In the genomic region with DNA sequence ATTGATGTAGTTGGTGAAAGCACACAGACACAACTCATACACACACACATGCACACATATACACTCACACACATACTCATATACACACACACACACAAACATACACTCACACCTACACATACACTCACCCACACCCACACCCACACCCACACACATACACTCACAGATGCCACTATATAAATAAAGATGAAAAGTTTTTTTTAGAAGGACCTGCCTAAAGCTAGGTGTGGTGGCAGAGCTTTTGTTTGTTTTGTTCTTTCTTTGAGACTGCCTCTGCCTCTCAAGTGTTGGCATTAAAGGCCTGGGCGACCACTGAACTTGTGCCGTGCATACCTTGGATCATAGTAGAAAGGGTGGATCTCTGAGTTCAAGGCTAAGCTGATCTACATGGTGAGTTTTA, we compare ENCODE assay signal across 20 mouse cellular contexts. TPM values are rescaled to one million over a fixed set of nuclear protein-coding genes. Genes with fewer than 3 reads are reported as not detected.
DNase-seq lines count a peak whose midpoint lies in the region; ATAC-seq and TF ChIP-seq lines count a peak whose summit lies in the region.
"Had no signal": no experiment of that assay in that cellular context is flagged by ENCODE, and none has a peak within 500 bp of the region (broad histone marks: within the 10 kb centered on the region; RNA-seq: fewer than 3 reads in every experiment).

No protein-coding gene starts in this region.

- TF ChIP-seq CTCF in spleen, adult 2 months (IDR thresholded peaks at IDR 0.05; ENCODE audit: extremely low read depth, insufficient read depth, insufficient read length, insufficient replicate concordance) = no peak
- TF ChIP-seq CTCF in ES-Bruce4 (IDR thresholded peaks at IDR 0.05; ENCODE audit: low read depth, low read length) = no peak

- no peak for ATAC-seq in stomach, embryonic 14.5 days (ENCODE audit: insufficient number of reproducible peaks, insufficient read depth, low FRiP score, low read depth)
- ATAC-seq: forebrain, postnatal 0 days had no signal

- no peak overlapping the region for H3K4me2 ChIP-seq in stomach, embryonic 14.5 days (replicated peaks; ENCODE audit: low read depth, low read length)
- H3K4me2 ChIP-seq: embryonic facial prominence, embryonic 13.5 days; forebrain, embryonic 12.5 days; heart, embryonic 11.5 days; hindbrain, embryonic 14.5 days had no signal

- no peak for DNase-seq in spleen, adult 2 months (ENCODE audit: low read depth in 1 of 2, low spot score in 2 of 2)
- no peak for DNase-seq in spleen, adult 12 weeks (ENCODE audit: low spot score)
- no peak for DNase-seq in urinary bladder, adult 2 months (ENCODE audit: low spot score)
- no peak for DNase-seq in layer of hippocampus, postnatal 25 days (ENCODE audit: extremely low spot score in 1 of 2, low spot score in 1 of 2)
- no peak for DNase-seq in cerebellum, adult 11 months
- DNase-seq: adrenal gland, postnatal 10 days; cerebellum, adult 18-20 months; cerebellum, adult 9-11 months; cerebellum, postnatal 36 days; forebrain, postnatal 0 days; gastrocnemius, postnatal 14 days; heart, adult 2 months had no signal

- TF ChIP-seq EP300 in ES-Bruce4 (IDR thresholded peaks at IDR 0.05; ENCODE audit: insufficient read depth, low read depth, low read length) = no peak

- peak overlapping the region; percentile 98 for H3K27ac ChIP-seq in spleen, adult 2 months (ENCODE audit: insufficient read depth, low read length)
- peak overlapping the region; percentile 34; the same call in 1 of the 2 replicates for H3K27ac ChIP-seq in ES-Bruce4 (ENCODE audit: insufficient read depth, low read length)
- H3K27ac ChIP-seq in stomach, embryonic 14.5 days (ENCODE audit: low read length) = peak overlapping the region; percentile 39; the same call in 1 of the 2 replicates
- H3K27ac ChIP-seq: embryonic facial prominence, embryonic 13.5 days; forebrain, embryonic 12.5 days; heart, adult 2 months; hindbrain, embryonic 10.5 days; hindbrain, embryonic 14.5 days had no signal

- peak overlapping the region; percentile 6; the same call in 1 of the 2 replicates for H3K4me3 ChIP-seq in spleen, adult 2 months (ENCODE audit: extremely low read depth, insufficient read depth, insufficient read length)
- peak overlapping the region; percentile 12; the same call in 1 of the 2 replicates for H3K4me3 ChIP-seq in ES-Bruce4 (ENCODE audit: low read depth, low read length)
- H3K4me3 ChIP-seq in stomach, embryonic 14.5 days (ENCODE audit: low read depth, low read length) = no peak overlapping the region
- H3K4me3 ChIP-seq: embryonic facial prominence, embryonic 13.5 days; forebrain, embryonic 12.5 days; heart, adult 2 months; hindbrain, embryonic 10.5 days had no signal

- H3K9ac ChIP-seq in ES-Bruce4 (ENCODE audit: low read depth, poor library complexity, severe bottlenecking) = no peak overlapping the region
- H3K9ac ChIP-seq in stomach, embryonic 14.5 days (replicated peaks; ENCODE audit: low read depth, low read length) = no peak overlapping the region
- H3K9ac ChIP-seq: embryonic facial prominence, embryonic 13.5 days; forebrain, embryonic 12.5 days; forebrain, postnatal 0 days; hindbrain, embryonic 14.5 days had no signal

- H3K4me1 ChIP-seq in spleen, adult 2 months (ENCODE audit: control insufficient read depth, insufficient read depth, insufficient read length) = peaks cover 53% of the 10 kb centered on the region
- H3K4me1 ChIP-seq in ES-Bruce4 (ENCODE audit: control insufficient read depth, insufficient read depth, low read length) = peaks cover 17% of the 10 kb centered on the region
- no peaks in the 10 kb centered on the region for H3K4me1 ChIP-seq in stomach, embryonic 14.5 days (ENCODE audit: control insufficient read depth, insufficient read depth, low read length)
- H3K4me1 ChIP-seq: embryonic facial prominence, embryonic 13.5 days; forebrain, embryonic 12.5 days had no signal

- H3K9me3 ChIP-seq in ES-Bruce4 (replicated peaks; ENCODE audit: control insufficient read depth, insufficient read depth, low read length, poor library complexity, severe bottlenecking) = no peaks in the 10 kb centered on the region
- no peaks in the 10 kb centered on the region for H3K9me3 ChIP-seq in stomach, embryonic 14.5 days (ENCODE audit: control insufficient read depth, low read depth, low read length)
- H3K9me3 ChIP-seq: embryonic facial prominence, embryonic 13.5 days; forebrain, embryonic 12.5 days; G1E; hindbrain, embryonic 10.5 days had no signal

- TF ChIP-seq POLR2A in spleen, adult 2 months (IDR thresholded peaks at IDR 0.05; ENCODE audit: low read depth, low read length) = no peak
- no peak for TF ChIP-seq POLR2A in ES-Bruce4 (IDR thresholded peaks at IDR 0.05; ENCODE audit: insufficient read depth, low read length)

- WGBS in spleen, adult 2 months = 51% methylated on average over 2 of the region's 2 CpGs
- WGBS in stomach, embryonic 14.5 days = 63% methylated on average over 2 of the region's 2 CpGs

- no peaks in the 10 kb centered on the region for H3K27me3 ChIP-seq in spleen, adult 2 months (ENCODE audit: control insufficient read depth, insufficient read depth, low read length)
- no peaks in the 10 kb centered on the region for H3K27me3 ChIP-seq in ES-Bruce4 (ENCODE audit: control insufficient read depth, insufficient read depth, low read length, poor library complexity, severe bottlenecking)
- H3K27me3 ChIP-seq in stomach, embryonic 14.5 days (ENCODE audit: control insufficient read depth, insufficient read depth, low read length) = no peaks in the 10 kb centered on the region

- peaks cover 79% of the 10 kb centered on the region for H3K36me3 ChIP-seq in spleen, adult 2 months (ENCODE audit: control insufficient read depth, insufficient read depth, low read length)
- H3K36me3 ChIP-seq in ES-Bruce4 (ENCODE audit: control insufficient read depth, insufficient read depth, low read length, poor library complexity, severe bottlenecking) = peaks cover 28% of the 10 kb centered on the region
- H3K36me3 ChIP-seq in stomach, embryonic 14.5 days (ENCODE audit: control insufficient read depth, insufficient read depth, low read length) = no peaks in the 10 kb centered on the region
- H3K36me3 ChIP-seq: embryonic facial prominence, embryonic 13.5 days; forebrain, embryonic 12.5 days; hindbrain, embryonic 10.5 days had no signal

RNA-seq across cellular contexts. Expression of a gene that starts 9.9 kb away (rescaled TPM):
- polyA plus RNA-seq in spleen, adult 2 months (2012; rRNA removed) = 99.9 and 104 TPM in 2 replicates
- 98.9 and 114 TPM in 2 replicates for polyA plus RNA-seq in ES-Bruce4 (2011; ENCODE audit: insufficient read depth, insufficient read length, low read depth, missing spikeins)
- polyA plus RNA-seq in stomach, embryonic 14.5 days (2014; fragmentation: Nextera tagmentation; extraction: Ambion mirVana) = 17.4 and 18.4 TPM in 2 replicates
- 59.2 and 62.1 TPM in 2 replicates for polyA plus RNA-seq in urinary bladder, adult 2 months (2012; rRNA removed)
- 1 to 10 TPM; 3.7 to 5.0 TPM for total RNA-seq in layer of hippocampus, postnatal 25 days (2021)

Comparison
In these comparisons a context has a peak if more than half of its experiments do, and no peak if none do; other contexts are left out.
1. H3K27ac ChIP-seq: peak in every context shown above with its lines; median percentile 98 in spleen, adult 2 months; 39 in stomach, embryonic 14.5 days; 34 in ES-Bruce4.